ENCODE assay signal across 9 mouse cellular contexts in genomic region chr7:66196609-66197445, GRCm38 (mm10).
DNase-seq lines count a peak whose midpoint lies in the region; ATAC-seq and TF ChIP-seq lines count a peak whose summit lies in the region.
"Had no signal": no experiment of that assay in that cellular context is flagged by ENCODE, and none has a peak within 500 bp of the region (broad histone marks: within the 10 kb centered on the region; RNA-seq: fewer than 3 reads in every experiment).

No protein-coding gene starts in this region.

- H3K27ac ChIP-seq in left cerebral cortex, adult 2 months = no peak overlapping the region
- H3K27ac ChIP-seq: neural tube, embryonic 13.5 days had no signal

- ATAC-seq in common myeloid progenitor, adult 5-6 weeks (replicated peaks; ENCODE audit: low read depth, poor library complexity, severe bottlenecking) = peak; percentile 68

- peak; percentile 29 to 61 for DNase-seq in left cerebral cortex, postnatal 14 days (ENCODE audit: low spot score in 2 of 2)
- DNase-seq in left cerebral cortex, adult 2 months (ENCODE audit: extremely low spot score in 1 of 2, low spot score in 2 of 2) = no peak
- peak; percentile 70 for DNase-seq in induced T-regulatory cell, adult 2 months (ENCODE audit: low read depth)
- peak; percentile 75 for DNase-seq in spleen, postnatal 10 days (ENCODE audit: low spot score in 2 of 2)
- DNase-seq in left cerebral cortex, adult 8-10 months (ENCODE audit: low spot score in 2 of 2) = no peak
- DNase-seq in lung, postnatal 25 days (ENCODE audit: low spot score) = no peak
- DNase-seq in gastrocnemius, adult 18-20 months (ENCODE audit: low spot score) = no peak

- intact Hi-C loops in left cerebral cortex, postnatal 14 days (cut with DNase I) = no loop called here
- intact Hi-C loops in left cerebral cortex, adult 2 months (cut with DNase I) = no loop called here

- no peak overlapping the region for H3K4me3 ChIP-seq in left cerebral cortex, adult 2 months
- H3K4me3 ChIP-seq: neural tube, embryonic 13.5 days had no signal

- no peak for TF ChIP-seq CTCF in left cerebral cortex, adult 2 months (IDR thresholded peaks at IDR 0.05)

Comparison
In these comparisons a context has a peak if more than half of its experiments do, and no peak if none do; other contexts are left out.
1. DNase-seq: peak in left cerebral cortex, postnatal 14 days (2 of 2), induced T-regulatory cell, adult 2 months (single experiment) and spleen, postnatal 10 days (2 of 2); none in left cerebral cortex, adult 2 months (0 of 2), left cerebral cortex, adult 8-10 months (0 of 2), lung, postnatal 25 days (single experiment) and gastrocnemius, adult 18-20 months (single experiment).